Mouse (Mus musculus) liver, postnatal 0 days (tissue): ENCODE data around the gene Abt1.

ENCODE experiments used
- CTCF ChIP-seq: sonication (generic); IDR thresholded peaks from 2 replicates; pipeline ENCODE4 v1.5.1; 2016; ENCODE audit warnings: antibody characterized with exemption, low read depth
- EP300 ChIP-seq: IDR thresholded peaks from 2 replicates; pipeline ENCODE4 v1.6.1; 2016; ENCODE audit warnings: antibody characterized with exemption, low read depth, mild to moderate bottlenecking

DNA sequence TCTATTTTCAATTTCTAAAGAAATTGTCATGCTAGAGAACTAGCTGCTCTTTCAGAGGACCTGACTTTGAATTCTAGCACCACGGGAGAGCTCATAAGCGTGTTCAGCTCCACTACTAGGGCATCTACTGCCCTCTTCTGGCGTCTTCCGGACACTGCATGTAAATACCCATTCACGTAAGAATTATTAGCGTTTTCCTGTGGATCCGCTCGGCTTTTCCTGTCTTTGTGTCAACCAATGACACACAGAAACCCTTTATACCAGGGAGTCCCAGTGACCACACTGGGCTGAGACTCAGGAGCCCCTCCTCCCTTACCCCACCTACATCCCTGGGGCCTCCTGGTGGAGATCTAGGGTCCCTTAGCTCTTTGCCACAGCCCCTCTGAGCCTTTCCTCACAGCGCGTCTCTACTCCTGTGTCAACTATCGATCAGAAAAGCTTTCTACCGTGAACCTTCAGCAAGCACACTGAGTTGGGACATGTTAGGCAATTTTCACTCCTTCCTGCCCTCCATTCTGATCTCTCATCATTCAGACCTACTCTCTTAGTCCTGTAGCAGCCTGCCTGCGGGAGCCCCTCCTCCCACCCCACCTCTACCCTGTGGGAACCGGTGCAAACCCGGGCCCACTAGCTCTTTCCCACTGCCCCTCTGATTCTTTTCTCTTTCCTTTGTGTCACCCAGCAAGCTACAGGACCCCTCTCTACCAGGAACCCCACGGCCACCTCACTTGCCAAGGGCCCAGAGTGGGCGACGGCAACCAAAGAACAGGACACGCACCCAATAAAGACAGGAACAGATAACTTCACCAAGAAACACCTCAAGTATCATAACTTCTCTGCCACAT lies 21.8 kb downstream of the Abt1 start:
- TF ChIP-seq CTCF = peak; percentile 92
- TF ChIP-seq EP300 = no peak
